Mouse (Mus musculus) limb, embryonic 11.5 days (tissue): ENCODE results near the gene Pla2g5. TPM values are rescaled to one million over a fixed set of nuclear protein-coding genes. Genes with fewer than 3 reads are reported as not detected.
"Not testable (repeated sequence)": the region's sequence is repeated elsewhere in the genome, so short reads cannot be mapped to it uniquely, and the experiment has no call there.

Source experiments
- ATAC-seq: fragments of 200-750 bp; cut with Nextera tagmentation; 2 replicates; pipeline ENCODE4 v1.8.0; 2017; ENCODE audit warnings: low read depth; ENCODE audit not compliant: insufficient number of reproducible peaks, low FRiP score, low TSS enrichment
- DNase-seq: peaks from one replicate; pipeline ENCODE4 v3.0.0-alpha.2; 2015; ENCODE audit warnings: low spot score
- H3K27ac ChIP-seq: fragments of 300-500 bp; sonication (generic); replicated peaks from 2 replicates; pipeline ENCODE4 v1.5.1; 2014; ENCODE audit warnings: low read depth, mild to moderate bottlenecking, low read length
- H3K27me3 ChIP-seq: fragments of 300-500 bp; sonication (generic); 2 replicates; pipeline ENCODE4 v1.6.1; 2014; ENCODE audit warnings: mild to moderate bottlenecking, low read length, mixed read lengths; ENCODE audit not compliant: control insufficient read depth, insufficient read depth
- H3K36me3 ChIP-seq: fragments of 300-500 bp; sonication (generic); 2 replicates; pipeline ENCODE4 v1.6.1; 2014; ENCODE audit warnings: mild to moderate bottlenecking, low read length, moderate library complexity, mixed read lengths; ENCODE audit not compliant: control insufficient read depth, insufficient read depth
- H3K4me1 ChIP-seq: fragments of 300-500 bp; sonication (generic); 2 replicates; pipeline ENCODE4 v1.6.1; 2014; ENCODE audit warnings: low read length, mixed read lengths; ENCODE audit not compliant: control insufficient read depth, insufficient read depth
- H3K4me2 ChIP-seq: fragments of 300-500 bp; sonication (generic); 2 replicates; pipeline ENCODE4 v1.6.1; 2014; ENCODE audit warnings: low read depth, mild to moderate bottlenecking, moderate library complexity; ENCODE audit not compliant: severe bottlenecking
- H3K4me3 ChIP-seq: fragments of 300-500 bp; sonication (generic); 2 replicates; pipeline ENCODE4 v1.5.1; 2014; ENCODE audit warnings: low read depth, low read length
- H3K9ac ChIP-seq: fragments of 300-500 bp; sonication (generic); 2 replicates; pipeline ENCODE4 v1.6.1; 2014; ENCODE audit warnings: mild to moderate bottlenecking, low read length
- H3K9me3 ChIP-seq: fragments of 300-500 bp; sonication (generic); 2 replicates; pipeline ENCODE4 v1.6.1; 2016; ENCODE audit warnings: low read length; ENCODE audit not compliant: control insufficient read depth
- WGBS: fragments of 180-500 bp; shearing (Covaris S2); extraction: QIAGEN DNeasy Blood & Tissue Kit; methylation state at CpG from one replicate; pipeline ENCODE4 v1.1.7; 2014; 5-methylcytosine and 5-hydroxymethylcytosine counted together
- polyA plus RNA-seq: library from polyadenylated mRNA; unstranded; fragments of >200 nt; fragmentation: Nextera tagmentation; extraction: Ambion mirVana; gene quantifications from 2 replicates; pipeline ENCODE4 v1.2.1, GENCODE M21; 2014

The Pla2g5 gene
- polyA plus RNA-seq, 1 experiment from 2014 or later: 0.12 TPM

DNA sequence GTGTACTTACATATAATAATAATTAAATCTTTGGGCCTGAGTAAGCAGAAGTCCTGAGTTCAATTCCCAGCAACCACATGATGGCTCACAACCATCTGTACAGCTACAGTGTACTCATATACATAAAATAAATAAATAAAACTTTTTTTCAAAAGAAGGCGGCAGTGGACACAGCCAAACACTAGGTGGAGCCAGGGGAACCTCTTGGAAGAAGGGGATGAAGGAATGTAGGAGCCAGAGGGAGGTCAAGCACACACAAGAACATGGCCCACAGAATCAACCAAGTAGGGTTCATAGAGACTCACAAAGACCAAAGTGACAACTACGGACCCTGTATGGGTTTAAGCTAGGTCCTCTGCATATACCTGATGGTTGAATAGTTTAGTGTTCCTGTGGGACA is 38.6 kb downstream of the Pla2g5 start:
- ATAC-seq (no peak), DNase-seq (peak; percentile 54)
- no peak overlapping the region for H3K27ac ChIP-seq
- H3K4me1 ChIP-seq: peaks cover 5% of the 10 kb centered on the region; the same call in 1 of the 2 replicates
- H3K36me3 ChIP-seq: no peaks in the 10 kb centered on the region
- H3K9me3 ChIP-seq: peaks cover 2% of the 10 kb centered on the region; the same call in 1 of the 2 replicates
- H3K9ac ChIP-seq: no peak overlapping the region
- H3K27me3 ChIP-seq: no peaks in the 10 kb centered on the region
- no peak overlapping the region for H3K4me2 ChIP-seq
- no peak overlapping the region for H3K4me3 ChIP-seq
- 81% methylated on average over 2 of the region's 2 CpGs for WGBS

DNA sequence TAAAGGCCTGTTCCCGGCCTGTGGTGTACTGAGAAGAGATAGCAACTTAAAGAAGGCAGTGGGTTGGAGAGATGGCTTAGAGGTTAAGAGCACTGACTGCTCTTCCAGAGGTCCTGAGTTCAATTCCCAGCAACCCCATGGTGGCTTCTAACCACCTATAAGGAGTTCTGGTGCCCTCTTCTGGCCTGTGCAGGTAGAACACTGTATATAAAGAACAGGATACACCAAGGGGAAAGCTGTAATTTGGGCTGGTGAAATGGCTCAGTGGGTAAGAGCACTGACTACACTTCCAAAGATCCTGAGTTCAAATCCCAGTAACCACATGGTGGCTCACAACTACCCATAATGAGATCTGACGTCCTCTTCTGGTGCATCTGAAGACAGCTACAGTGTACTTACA is 39.1 kb downstream of the Pla2g5 start:
- not testable (repeated sequence) for H3K4me1 ChIP-seq, H3K27me3 ChIP-seq, ATAC-seq, H3K9me3 ChIP-seq, H3K9ac ChIP-seq, H3K36me3 ChIP-seq, DNase-seq, H3K4me3 ChIP-seq, H3K4me2 ChIP-seq, H3K27ac ChIP-seq
- 78% methylated on average over 2 of the region's 2 CpGs for WGBS

DNA sequence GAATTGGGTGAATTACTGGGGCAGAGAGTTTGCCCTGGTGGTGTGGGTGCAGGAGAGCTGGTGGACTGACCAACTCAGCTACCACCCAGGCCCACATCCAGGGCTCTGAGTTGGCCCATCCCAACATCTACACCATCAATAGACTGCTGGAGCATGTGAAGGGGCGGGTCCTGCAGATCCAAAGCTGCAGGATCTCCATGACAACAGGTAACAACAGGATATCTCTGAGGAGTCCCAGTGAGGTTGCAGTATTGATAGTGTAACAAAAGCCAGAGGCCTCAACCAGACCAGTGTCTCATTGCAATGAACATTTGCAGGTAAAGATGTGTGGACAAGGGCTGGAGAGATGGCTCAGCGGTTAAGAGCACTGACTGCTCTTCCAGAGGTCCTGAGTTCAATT is 42.2 kb downstream of the Pla2g5 start:
- ATAC-seq (no peak), DNase-seq (no peak)
- Histone ChIP-seq H3K36me3 (no peaks in the 10 kb centered on the region), H3K9me3 (peaks cover 2% of the 10 kb centered on the region; the same call in 1 of the 2 replicates), H3K9ac (no peak overlapping the region), H3K4me1 (no peaks in the 10 kb centered on the region; the same call in 1 of the 2 replicates), H3K27me3 (no peaks in the 10 kb centered on the region), H3K4me3 (no peak overlapping the region), H3K4me2 (no peak overlapping the region), H3K27ac (no peak overlapping the region)
- 92% methylated on average over 2 of the region's 2 CpGs for WGBS

DNA sequence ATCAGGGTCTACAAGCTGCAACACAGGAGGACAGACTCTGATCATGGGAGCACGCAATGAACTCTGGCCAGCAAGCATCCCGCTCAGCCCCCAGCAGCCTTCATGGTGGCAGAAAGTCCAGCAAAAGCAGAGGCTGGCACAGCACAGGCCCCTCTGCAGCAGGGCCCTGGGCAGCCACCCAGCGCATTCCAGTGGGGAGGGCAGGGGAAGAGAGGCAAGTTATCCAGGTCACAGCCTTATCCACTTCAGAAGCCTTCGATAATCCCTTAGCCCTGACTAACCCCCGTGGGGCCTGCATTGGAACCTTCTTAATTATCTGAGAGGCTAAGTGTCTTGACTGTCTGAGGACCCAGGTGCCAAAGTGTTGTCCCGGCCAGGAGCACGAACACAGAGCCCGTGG is 44.2 kb downstream of the Pla2g5 start:
- Histone ChIP-seq H3K27ac (no peak overlapping the region), H3K36me3 (no peaks in the 10 kb centered on the region), H3K9me3 (peaks cover 2% of the 10 kb centered on the region; the same call in 1 of the 2 replicates), H3K9ac (no peak overlapping the region), H3K4me2 (no peak overlapping the region), H3K4me1 (no peaks in the 10 kb centered on the region), H3K4me3 (no peak overlapping the region), H3K27me3 (no peaks in the 10 kb centered on the region)
- ATAC-seq (no peak), DNase-seq (no peak)
- 40% methylated on average over 8 of the region's 8 CpGs for WGBS

DNA sequence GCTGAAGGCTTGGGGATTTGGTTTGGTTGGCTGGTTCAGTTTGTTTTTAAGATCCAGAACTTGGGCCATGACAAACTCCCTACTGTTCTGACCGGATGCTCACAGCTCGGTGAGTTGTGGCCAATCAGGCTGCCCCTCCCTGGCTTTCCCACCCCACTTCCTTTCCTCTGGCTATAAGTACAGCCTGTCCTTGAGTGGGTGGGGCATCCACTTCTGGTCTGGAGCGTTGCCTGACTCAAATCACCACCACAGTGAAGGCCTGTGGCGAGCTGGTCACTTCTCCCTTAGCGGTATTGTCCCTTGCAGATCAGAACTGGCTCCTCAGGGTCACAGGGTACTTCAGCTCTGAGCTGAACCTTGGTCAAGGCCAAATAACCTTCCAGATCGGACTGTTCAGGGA is 45.5 kb downstream of the Pla2g5 start:
- Histone ChIP-seq H3K9me3 (no peaks in the 10 kb centered on the region), H3K27ac (no peak overlapping the region), H3K4me3 (no peak overlapping the region), H3K4me1 (no peaks in the 10 kb centered on the region), H3K27me3 (no peaks in the 10 kb centered on the region), H3K4me2 (no peak overlapping the region), H3K9ac (no peak overlapping the region), H3K36me3 (no peaks in the 10 kb centered on the region)
- DNase-seq: no peak
- 84% methylated on average over 6 of the region's 6 CpGs for WGBS
- no peak for ATAC-seq

DNA sequence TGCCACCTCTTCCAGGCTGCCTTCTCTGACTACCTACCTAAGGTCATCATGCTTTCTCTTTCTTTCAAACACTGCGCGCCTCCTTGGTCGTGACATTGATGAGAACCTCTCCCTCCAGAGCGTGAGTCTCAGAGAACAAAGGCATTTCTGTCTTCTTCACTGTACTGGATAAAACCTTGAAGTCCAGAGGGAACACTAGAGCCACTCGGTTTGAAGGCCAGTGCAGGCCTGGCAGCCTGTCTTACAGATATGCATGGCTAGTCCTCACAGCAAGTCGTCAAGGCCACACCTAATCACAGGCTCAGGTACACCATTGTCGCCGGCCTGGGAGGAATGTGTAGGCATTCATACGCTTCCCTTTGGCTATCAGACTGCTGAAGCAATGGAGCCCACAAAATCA is 47.1 kb downstream of the Pla2g5 start:
- Histone ChIP-seq H3K4me3 (no peak overlapping the region), H3K27me3 (no peaks in the 10 kb centered on the region), H3K36me3 (no peaks in the 10 kb centered on the region), H3K9me3 (no peaks in the 10 kb centered on the region), H3K27ac (no peak overlapping the region), H3K4me2 (no peak overlapping the region), H3K9ac (no peak overlapping the region), H3K4me1 (no peaks in the 10 kb centered on the region)
- DNase-seq: no peak
- 86% methylated on average over 9 of the region's 9 CpGs for WGBS
- no peak for ATAC-seq

DNA sequence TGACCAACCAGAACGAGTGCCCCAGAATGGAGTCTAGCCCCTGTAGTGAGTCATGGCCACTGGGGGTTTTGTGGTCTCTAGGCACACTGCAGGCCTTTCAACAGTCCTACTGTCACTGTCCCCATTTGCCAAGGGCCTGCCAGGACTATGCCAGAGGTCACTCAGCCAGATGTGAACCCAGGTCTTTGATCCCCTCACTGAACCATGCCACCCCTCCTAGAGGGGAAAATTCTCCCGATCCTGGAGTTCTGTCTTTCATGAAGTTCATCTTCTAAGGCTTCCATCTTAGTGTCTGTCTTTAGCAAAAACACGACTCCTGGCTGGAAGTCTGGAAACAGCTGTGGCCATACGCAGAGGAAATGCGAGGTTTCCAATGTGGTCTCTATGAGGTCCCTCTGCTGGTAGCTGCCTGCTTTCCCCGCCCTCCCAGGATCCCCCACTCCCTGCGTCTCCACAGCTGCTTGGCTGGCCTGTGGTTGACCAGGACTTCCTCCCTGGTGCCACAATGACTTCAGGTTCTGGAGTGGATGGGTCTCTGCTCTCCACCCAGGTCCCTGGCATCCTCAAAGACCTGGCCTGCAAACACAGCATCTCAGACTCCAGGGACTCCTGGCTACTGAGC is 56.3 kb downstream of the Pla2g5 start:
- H3K4me1 ChIP-seq: no peaks in the 10 kb centered on the region
- H3K36me3 ChIP-seq: no peaks in the 10 kb centered on the region
- no peak overlapping the region for H3K9ac ChIP-seq
- no peak overlapping the region for H3K4me2 ChIP-seq
- DNase-seq: no peak
- WGBS: 62% methylated on average over 7 of the region's 7 CpGs
- no peaks in the 10 kb centered on the region for H3K27me3 ChIP-seq
- no peak for ATAC-seq
- H3K27ac ChIP-seq: no peak overlapping the region
- no peaks in the 10 kb centered on the region for H3K9me3 ChIP-seq
- no peak overlapping the region for H3K4me3 ChIP-seq

DNA sequence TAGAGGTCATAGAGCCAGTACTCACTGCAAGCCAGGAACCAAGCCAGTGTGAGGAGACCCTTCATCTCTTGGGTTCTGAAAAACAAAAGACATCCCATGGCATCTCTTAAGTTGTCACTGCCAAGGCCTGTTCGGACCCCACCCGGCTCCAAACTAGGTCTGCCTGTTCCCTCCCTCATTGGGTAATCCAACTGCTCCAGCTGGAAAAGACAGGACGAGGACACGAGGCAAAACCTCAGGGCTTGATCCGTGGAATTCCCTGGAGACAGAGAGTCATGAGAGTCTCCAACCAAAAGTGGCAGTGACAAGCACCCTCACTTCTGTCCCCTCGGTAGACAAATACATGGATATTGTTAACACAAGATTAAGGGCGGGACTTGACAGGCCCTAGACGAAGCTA is 57.1 kb downstream of the Pla2g5 start:
- H3K4me3 ChIP-seq: no peak overlapping the region
- no peaks in the 10 kb centered on the region for H3K9me3 ChIP-seq
- no peak overlapping the region for H3K27ac ChIP-seq
- H3K4me1 ChIP-seq: no peaks in the 10 kb centered on the region
- WGBS: 88% methylated on average over 8 of the region's 8 CpGs
- H3K4me2 ChIP-seq: no peak overlapping the region
- ATAC-seq (no peak), DNase-seq (no peak)
- H3K27me3 ChIP-seq: no peaks in the 10 kb centered on the region
- no peaks in the 10 kb centered on the region for H3K36me3 ChIP-seq
- H3K9ac ChIP-seq: no peak overlapping the region

DNA sequence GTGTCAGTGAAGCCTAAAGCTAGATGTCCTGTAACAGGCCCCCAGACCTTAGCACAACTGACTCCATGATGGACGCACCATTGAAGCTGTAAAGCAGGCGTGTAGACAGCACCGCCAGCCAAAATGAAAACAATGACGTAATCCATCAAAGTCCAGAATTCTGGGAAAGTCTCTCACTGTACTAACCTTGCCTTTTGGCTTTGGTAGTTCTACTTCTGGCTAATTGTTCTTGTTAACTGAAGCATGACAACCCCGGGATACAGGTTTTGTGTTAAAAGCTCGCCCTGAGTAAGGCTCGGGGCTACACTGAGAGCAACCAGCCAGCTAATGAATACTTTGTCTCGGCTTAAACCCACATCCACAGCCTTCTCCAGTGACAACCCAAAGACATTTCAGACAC is 58.0 kb downstream of the Pla2g5 start:
- DNase-seq: no peak

More for the DNA sequence above, 58.0 kb downstream of the Pla2g5 start:
- no peak overlapping the region for H3K4me2 ChIP-seq
- no peaks in the 10 kb centered on the region; the same call in 1 of the 2 replicates for H3K4me1 ChIP-seq
- no peaks in the 10 kb centered on the region for H3K36me3 ChIP-seq
- no peak for ATAC-seq
- H3K9ac ChIP-seq: no peak overlapping the region
- H3K4me3 ChIP-seq: no peak overlapping the region
- H3K27ac ChIP-seq: no peak overlapping the region
- H3K9me3 ChIP-seq: no peaks in the 10 kb centered on the region
- no peaks in the 10 kb centered on the region for H3K27me3 ChIP-seq
- WGBS: 76% methylated on average over 8 of the region's 8 CpGs
